Mouse (Mus musculus): ENCODE results near the gene Ubxn10.

Ubxn10 gene

GRCm38 (mm10) chr4:138700184-138700982, 36.6 kb downstream of the Ubxn10 start:
- peak; percentile 72 to 74 for DNase-seq

GRCm38 (mm10) chr4:138698296-138698695, 38.7 kb downstream of the Ubxn10 start:
- no peak for DNase-seq

- DNase-seq, result no peak
These were observed 39.7 kb downstream of the Ubxn10 start for GRCm38 (mm10) chr4:138697166-138697860.

- DNase-seq, result no peak
These were observed 40.2 kb downstream of the Ubxn10 start for GRCm38 (mm10) chr4:138696720-138697119.

- no peak for DNase-seq
These were observed 43.8 kb downstream of the Ubxn10 start for GRCm38 (mm10) chr4:138693043-138693692.

GRCm38 (mm10) chr4:138691443-138692181, 45.4 kb downstream of the Ubxn10 start:
- no peak for DNase-seq

- DNase-seq, result no peak
These were observed 46.4 kb downstream of the Ubxn10 start for GRCm38 (mm10) chr4:138690561-138690960.

GRCm38 (mm10) chr4:138689094-138689512, 47.9 kb downstream of the Ubxn10 start:
- no peak for DNase-seq

- no peak for DNase-seq
These were observed 51.2 kb downstream of the Ubxn10 start for GRCm38 (mm10) chr4:138685813-138686212.

- no peak for DNase-seq
These were observed 54.2 kb downstream of the Ubxn10 start for GRCm38 (mm10) chr4:138682760-138683159.

- DNase-seq, result no peak
These were observed 56.8 kb downstream of the Ubxn10 start for GRCm38 (mm10) chr4:138680124-138680523.

GRCm38 (mm10) chr4:138677579-138677978, 59.4 kb downstream of the Ubxn10 start:
- peak; percentile 36 to 64 for DNase-seq

- DNase-seq, result no peak
These were observed 60.5 kb downstream of the Ubxn10 start for GRCm38 (mm10) chr4:138676480-138676879.

- DNase-seq, result no peak
These were observed 64.8 kb downstream of the Ubxn10 start for GRCm38 (mm10) chr4:138672160-138672559.

- no peak for DNase-seq
These were observed 66.7 kb downstream of the Ubxn10 start for GRCm38 (mm10) chr4:138670093-138670889.

- DNase-seq, result no peak
These were observed 70.4 kb downstream of the Ubxn10 start for GRCm38 (mm10) chr4:138666521-138666920.

- DNase-seq, result no peak
These were observed 76.9 kb downstream of the Ubxn10 start for GRCm38 (mm10) chr4:138659936-138660602.

Measured in cerebellum, adult 18-20 months (tissue).